Mouse (Mus musculus) brain, embryonic 14.5 days (tissue): ENCODE results near the gene Dysf. TPM values are rescaled to one million over a fixed set of nuclear protein-coding genes. Genes with fewer than 3 reads are reported as not detected.
A peak's percentile ranks its signal among the peaks of the same experiment; 100 is the strongest.

ENCODE experiments used
- DNase-seq: peaks from one replicate; pipeline ENCODE4 v3.0.0-alpha.2; 2011; ENCODE audit warnings: low read depth
- CTCF ChIP-seq: fragments of 200-500 bp; IDR thresholded peaks from 2 replicates; pipeline ENCODE4 v1.5.1; 2012; ENCODE audit warnings: inconsistent platforms, mild to moderate bottlenecking, moderate library complexity, borderline replicate concordance; ENCODE audit not compliant: insufficient read depth, insufficient read length; ENCODE audit errors: extremely low read depth
- POLR2A ChIP-seq: fragments of 200-500 bp; IDR thresholded peaks from 2 replicates; pipeline ENCODE4 v1.6.1; 2012; ENCODE audit warnings: mild to moderate bottlenecking, inconsistent platforms, borderline replicate concordance; ENCODE audit not compliant: poor library complexity, insufficient read depth, insufficient read length, severe bottlenecking; ENCODE audit errors: extremely low read depth
- polyA plus RNA-seq: library from polyadenylated mRNA; depleted of rRNA; stranded (reverse); fragments of >200 nt; gene quantifications from 2 replicates; pipeline ENCODE4 v1.2.3, GENCODE M21; 2012

Gene Dysf
- polyA plus RNA-seq, 1 experiment: 3.9 TPM

DNA sequence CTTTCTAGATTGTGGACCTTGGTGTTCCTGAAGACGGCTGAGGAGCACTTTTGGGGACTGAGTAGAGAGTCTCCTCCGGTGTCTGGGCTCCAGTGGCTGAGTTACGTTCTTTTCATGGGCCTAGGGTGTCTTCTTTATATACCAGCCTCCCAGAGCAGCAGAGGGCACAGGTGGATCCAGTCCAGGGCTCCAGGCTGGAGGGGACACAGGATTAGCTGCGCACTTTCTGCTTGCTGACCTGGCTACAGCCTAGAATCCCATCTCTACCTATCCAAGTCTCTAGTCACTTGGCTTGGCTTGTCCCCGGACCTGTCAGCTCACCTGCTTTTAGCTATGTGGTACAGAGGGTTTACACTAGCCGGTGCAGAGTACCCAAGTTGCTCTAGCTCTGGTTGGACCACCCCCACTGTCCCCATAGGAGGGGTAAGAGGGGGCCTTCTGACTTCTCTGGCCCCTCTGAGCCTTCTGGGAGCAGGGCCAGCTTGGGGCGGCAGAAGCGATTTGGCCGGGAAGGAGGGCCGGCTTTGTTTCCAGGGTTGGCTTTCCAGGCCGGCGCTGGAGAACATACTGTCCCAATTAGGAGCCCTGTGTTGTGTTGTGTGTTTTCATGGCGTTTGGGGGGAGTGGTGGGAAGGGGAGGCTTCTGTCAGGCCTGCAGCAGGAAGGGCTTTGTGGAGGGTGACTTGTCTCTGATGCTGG, 201.5 kb downstream of the Dysf start:
- TF ChIP-seq POLR2A (no peak), CTCF (no peak)
- peak; percentile 39 for DNase-seq

DNA sequence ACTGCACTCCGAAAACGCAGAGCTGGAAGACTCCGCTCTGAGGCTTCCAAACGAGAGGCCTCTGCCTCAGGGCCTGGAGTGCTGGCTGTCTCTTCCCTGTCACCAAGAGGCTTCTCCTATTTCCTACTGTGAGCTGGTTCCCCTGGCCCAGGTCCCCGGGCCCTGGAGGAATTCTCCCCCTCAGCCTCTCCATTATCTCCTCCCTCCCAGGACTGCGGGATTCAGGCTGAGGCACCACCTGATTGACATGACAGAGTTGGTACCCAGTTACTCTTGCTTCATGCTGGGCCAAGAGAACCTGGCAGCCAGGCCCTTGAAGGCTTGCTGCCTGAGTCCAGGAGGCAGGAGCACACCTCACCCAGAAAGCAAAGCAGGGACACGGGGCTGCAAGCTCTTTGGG, 203.1 kb downstream of the Dysf start:
- DNase-seq: no peak
- no peak for TF ChIP-seq CTCF
- no peak for TF ChIP-seq POLR2A

DNA sequence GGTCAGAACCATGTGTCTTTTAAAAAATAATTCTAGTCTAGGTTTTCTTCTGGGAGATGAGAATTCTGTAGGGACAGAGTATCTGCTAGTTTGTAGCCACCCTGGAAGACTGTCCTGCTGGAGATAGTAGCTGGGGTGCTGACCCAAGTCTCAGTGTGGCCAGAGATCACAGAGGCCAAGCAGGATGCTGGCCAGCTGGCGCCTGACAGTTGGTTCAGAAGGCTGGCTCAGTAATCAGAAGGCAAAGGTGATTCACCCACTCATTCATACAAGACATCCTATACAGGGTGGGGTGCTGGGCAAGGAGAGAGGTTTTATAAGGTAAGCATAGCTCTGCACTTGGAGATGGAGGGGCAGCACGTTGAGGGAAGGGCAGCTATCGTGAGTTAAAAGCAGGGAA, 204.7 kb downstream of the Dysf start:
- no peak for TF ChIP-seq CTCF
- TF ChIP-seq POLR2A: no peak
- no peak for DNase-seq

DNA sequence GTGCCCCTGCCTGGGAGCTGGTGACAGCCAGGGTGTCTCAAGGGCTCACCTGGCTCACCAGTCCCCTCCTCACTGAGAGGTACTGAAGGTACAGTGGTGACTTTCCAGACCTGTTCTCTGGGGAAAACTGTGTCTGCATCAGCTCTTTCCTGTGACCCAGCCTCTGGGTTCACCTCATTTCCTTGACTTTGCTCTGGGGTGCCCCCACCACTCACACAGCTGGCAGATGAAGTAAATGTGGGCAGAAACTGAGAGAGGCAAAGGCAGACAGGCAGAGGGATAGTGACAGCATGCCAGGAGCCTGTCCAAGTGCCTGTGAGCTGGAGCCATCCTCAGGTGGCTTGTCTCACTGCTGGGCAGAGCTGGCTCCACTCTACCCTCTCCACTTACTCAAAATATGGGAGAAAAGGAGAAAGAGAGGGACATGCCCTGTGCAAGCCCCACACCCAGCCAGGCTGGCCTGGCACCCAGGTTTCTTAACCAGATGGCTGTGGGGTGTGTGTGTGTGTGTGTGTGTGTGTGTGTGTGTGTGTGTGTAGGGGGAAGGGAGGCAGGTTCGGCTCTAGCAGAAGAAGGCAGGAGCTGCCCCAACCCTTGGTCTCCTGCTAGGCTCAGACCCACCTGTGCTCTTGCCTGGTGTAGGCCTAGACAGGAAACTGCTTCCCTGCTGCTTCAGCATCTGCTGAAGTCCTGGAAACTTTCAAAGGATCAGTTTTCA, 209.0 kb downstream of the Dysf start:
- DNase-seq: no peak
- TF ChIP-seq POLR2A (no peak), CTCF (no peak)

DNA sequence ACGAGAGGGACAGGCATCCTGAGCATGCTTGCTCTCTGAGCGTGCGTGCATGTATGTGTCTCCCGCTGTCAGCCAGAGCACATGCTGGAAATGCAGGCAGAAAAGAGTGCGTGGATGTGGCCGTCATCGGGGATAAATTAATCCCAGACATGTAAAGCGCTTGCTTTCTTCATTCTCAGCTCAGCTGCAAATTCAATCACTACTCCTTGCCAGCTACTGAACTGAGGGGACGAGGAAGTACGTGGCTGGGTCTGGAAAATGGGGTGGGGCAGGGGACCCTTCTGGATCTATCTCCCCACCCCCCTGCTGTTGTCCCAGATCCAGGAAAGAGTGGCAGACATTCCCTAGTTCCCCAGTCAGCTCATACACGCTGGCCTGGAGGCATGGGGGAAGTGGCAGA, 210.7 kb downstream of the Dysf start:
- DNase-seq: peak; percentile 15
- no peak for TF ChIP-seq CTCF

DNA sequence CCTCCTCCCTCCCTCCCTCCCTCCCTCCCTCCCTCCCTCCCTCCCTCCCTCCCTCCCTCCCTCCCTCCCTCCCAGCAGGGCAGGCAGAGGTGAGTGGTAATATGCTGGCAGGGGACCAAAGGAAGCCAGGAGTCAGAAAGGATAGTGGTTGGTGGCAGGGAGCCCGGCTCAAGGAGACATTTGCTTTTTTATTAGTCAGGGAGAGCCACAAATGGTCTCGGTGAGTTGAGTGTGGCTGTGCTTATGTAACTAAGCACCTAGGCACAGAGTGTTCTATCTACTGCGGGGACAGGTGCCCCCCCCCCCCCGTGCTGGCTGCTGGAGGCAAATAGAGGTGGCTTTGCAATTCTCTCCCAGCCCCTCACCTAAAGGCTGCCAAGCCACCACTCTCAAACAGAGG, 216.5 kb downstream of the Dysf start:
- no peak for TF ChIP-seq CTCF
- TF ChIP-seq POLR2A: no peak
- peak; percentile 3 for DNase-seq

DNA sequence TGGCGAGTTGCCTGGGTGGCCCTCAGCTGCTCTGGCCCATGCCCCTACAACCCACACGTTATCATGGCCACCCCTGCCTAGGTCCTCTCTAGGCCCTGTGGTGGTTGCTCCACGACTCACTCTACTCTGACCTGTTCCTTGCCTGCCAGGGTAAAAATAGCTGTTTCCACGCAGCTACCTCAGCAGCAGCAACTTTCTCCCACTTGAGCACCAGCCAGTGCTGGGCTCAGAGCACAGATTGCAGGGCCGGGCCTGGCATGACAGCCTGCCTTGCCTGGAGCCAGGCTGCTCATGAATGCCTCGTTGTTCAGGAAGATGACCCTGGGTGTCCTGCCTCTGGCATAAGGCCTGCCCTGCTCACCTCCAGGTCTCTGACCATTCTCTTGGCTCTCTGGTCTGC, 217.2 kb downstream of the Dysf start:
- peak; percentile 4 for DNase-seq
- no peak for TF ChIP-seq POLR2A
- no peak for TF ChIP-seq CTCF

DNA sequence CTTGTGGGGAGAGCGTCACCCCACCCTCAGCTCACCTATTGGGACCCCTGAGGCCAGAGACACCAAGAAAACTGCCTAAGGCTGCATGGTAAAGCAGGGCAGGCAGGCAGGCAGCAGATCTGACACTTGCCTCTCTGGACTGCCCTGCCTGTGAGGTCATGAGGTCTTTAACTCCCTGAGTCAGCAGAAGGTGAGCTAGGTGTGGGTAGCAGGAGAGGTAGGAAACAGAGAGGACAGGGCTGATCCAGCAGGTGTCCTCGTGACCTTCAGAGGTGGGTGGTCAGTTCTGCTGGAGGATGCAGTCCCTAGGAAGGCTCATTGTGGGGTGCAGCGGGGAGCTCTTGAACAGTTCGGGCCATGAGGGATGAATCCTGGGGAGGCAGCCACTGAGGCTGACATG, 219.8 kb downstream of the Dysf start:
- TF ChIP-seq CTCF (no peak), POLR2A (no peak)
- no peak for DNase-seq

DNA sequence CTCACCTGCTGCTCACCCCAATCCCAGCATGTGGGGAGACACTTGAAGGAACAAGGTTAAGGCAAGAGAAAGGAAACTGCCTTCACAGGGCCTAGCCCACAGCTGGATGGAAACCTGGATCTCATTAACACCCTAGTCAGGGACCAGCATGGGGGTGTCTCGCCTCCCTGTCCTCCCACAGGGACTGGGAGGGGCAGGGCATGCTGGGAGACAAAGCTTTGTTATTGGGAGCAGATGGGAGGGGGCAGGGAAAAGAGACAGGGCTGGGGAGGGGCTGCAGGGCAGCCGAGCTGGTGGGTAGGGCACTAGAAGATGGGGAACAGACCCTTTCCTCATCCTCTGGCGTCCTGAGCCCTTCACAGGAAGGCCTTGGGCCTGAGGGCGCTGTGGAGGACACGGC, 220.4 kb downstream of the Dysf start:
- TF ChIP-seq POLR2A (no peak), CTCF (no peak)
- peak; percentile 12 for DNase-seq

DNA sequence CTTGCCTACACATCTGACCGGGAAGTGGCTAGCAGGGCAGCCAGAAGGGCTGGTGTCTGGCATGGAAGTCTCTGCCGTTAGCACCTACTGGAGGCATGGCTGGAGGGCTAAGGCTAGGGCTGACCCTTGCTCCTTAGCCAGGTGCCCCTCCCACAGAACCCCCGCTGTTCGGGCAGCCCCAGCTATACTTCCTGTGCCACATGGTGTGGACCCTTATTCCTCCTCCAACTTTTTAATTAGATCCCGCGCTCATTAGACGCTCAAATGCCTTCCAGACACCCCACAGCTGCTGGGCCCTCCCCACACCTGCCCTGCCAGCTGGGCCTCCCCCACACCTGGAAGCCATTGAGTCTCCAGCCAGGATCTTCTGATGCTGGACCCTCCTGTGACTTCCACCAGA, 221.3 kb downstream of the Dysf start:
- peak; percentile 4 for DNase-seq
- no peak for TF ChIP-seq CTCF
- no peak for TF ChIP-seq POLR2A

DNA sequence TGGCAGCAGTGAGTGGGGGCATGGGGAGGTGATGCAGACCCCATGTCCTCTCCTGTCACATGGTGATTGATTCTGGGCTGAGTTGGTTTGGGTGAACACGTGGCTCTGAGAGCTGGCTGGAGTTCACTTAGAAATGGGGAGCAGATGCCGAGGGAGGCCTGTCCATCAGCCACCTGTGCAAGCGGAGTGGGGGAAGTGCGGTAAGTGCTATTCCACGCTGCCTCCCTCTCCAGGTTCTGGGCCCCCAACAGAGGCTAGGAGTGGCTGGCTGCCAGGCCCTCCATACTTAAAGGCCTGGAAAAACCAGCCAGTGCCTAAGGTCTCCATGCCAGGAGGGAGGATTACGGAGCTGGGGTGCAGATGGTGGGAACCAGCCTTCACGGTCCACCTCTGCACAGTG, 222.7 kb downstream of the Dysf start:
- TF ChIP-seq CTCF: no peak
- TF ChIP-seq POLR2A: no peak
- peak; percentile 41 for DNase-seq
